Mouse (Mus musculus): Measurements from ENCODE around the gene Gpha2. TPM values are rescaled to one million over a fixed set of nuclear protein-coding genes. Genes with fewer than 3 reads are reported as not detected.
A peak's percentile ranks its signal among the peaks of the same experiment; 100 is the strongest.

Gpha2 gene
- polyA plus RNA-seq, 1 experiment = not detected

GRCm38 (mm10) chr19:6226763-6227162 lies 583 bp downstream of the Gpha2 start:
- no peak for TF ChIP-seq GATA1 (IDR thresholded peaks at IDR 0.05; ENCODE audit: low read length)
- no peak for TF ChIP-seq TAL1 (IDR thresholded peaks at IDR 0.05; ENCODE audit: low read length)
- Histone ChIP-seq H3K4me3 (replicated peaks) (no peak overlapping the region), H3K4me1 (ENCODE audit: control insufficient read depth) (peaks cover 9% of the 10 kb centered on the region), H3K27me3 (ENCODE audit: control insufficient read depth) (no peaks in the 10 kb centered on the region), H3K9me3 (ENCODE audit: control insufficient read depth, low read length) (no peaks in the 10 kb centered on the region), H3K36me3 (ENCODE audit: control insufficient read depth) (peaks cover 21% of the 10 kb centered on the region)

- Histone ChIP-seq H3K4me1 (ENCODE audit: control insufficient read depth) (peaks cover 9% of the 10 kb centered on the region), H3K27me3 (ENCODE audit: control insufficient read depth) (no peaks in the 10 kb centered on the region), H3K9me3 (ENCODE audit: control insufficient read depth, low read length) (no peaks in the 10 kb centered on the region), H3K36me3 (ENCODE audit: control insufficient read depth) (peaks cover 25% of the 10 kb centered on the region), H3K4me3 (replicated peaks) (no peak overlapping the region)
- TF ChIP-seq GATA1 (IDR thresholded peaks at IDR 0.05; ENCODE audit: low read length) (no peak), TAL1 (IDR thresholded peaks at IDR 0.05; ENCODE audit: low read length) (no peak)
Measured at GRCm38 (mm10) chr19:6227864-6228263, 1.7 kb downstream of the Gpha2 start.

DNA sequence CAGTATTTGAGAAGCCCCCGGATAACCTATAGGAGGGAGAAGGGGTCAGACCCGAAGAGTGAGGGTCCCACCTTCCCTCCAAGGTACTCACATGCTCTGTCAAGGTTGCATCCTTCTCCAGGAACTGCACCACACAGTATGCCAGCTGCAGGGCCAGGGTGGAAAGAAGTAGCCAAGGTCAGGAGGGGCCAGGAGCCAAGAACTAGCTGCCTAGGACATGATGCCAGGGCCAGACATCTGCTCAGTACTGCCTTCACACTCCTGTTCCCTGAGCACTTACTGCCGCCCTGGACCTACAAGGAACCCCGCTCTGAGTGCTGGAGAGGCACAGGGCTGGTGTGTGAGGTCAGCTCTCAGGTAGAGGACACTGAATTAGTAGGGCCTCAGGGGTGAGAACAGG lies 4.2 kb downstream of the Gpha2 start:
- no peak for TF ChIP-seq GATA1 (IDR thresholded peaks at IDR 0.05; ENCODE audit: low read length)
- TF ChIP-seq TAL1 (IDR thresholded peaks at IDR 0.05; ENCODE audit: low read length) = no peak
- no peaks in the 10 kb centered on the region for H3K9me3 ChIP-seq (ENCODE audit: control insufficient read depth, low read length)
- H3K27me3 ChIP-seq (ENCODE audit: control insufficient read depth) = no peaks in the 10 kb centered on the region
- peaks cover 28% of the 10 kb centered on the region for H3K36me3 ChIP-seq (ENCODE audit: control insufficient read depth)
- peaks cover 31% of the 10 kb centered on the region for H3K4me1 ChIP-seq (ENCODE audit: control insufficient read depth)
- no peak overlapping the region for H3K4me3 ChIP-seq (replicated peaks)

DNA sequence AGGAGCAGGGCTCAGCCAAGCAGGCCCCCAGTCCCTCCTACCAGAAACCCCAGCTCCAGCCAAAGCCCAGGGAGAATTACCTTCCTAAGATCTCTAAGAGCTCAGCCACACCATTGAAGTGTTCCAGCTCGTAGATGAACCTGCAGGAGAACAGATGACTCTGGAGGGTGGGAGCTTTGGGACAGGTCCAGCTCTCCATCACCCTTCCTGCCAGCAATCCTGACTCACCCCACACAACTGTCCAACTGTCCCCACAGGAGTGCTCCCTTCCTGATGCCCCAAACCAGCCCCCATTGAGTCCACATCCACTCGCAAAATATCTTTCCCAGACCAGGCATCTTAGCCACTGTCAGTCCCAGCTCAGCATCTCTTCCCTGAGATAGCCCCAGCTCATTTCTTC lies 4.9 kb downstream of the Gpha2 start:
- TF ChIP-seq GATA1 (IDR thresholded peaks at IDR 0.05; ENCODE audit: low read length) = no peak
- no peak for TF ChIP-seq TAL1 (IDR thresholded peaks at IDR 0.05; ENCODE audit: low read length)
- H3K36me3 ChIP-seq (ENCODE audit: control insufficient read depth) = peaks cover 28% of the 10 kb centered on the region
- H3K4me3 ChIP-seq (replicated peaks) = no peak overlapping the region
- no peaks in the 10 kb centered on the region for H3K27me3 ChIP-seq (ENCODE audit: control insufficient read depth)
- no peaks in the 10 kb centered on the region for H3K9me3 ChIP-seq (ENCODE audit: control insufficient read depth, low read length)
- peaks cover 36% of the 10 kb centered on the region for H3K4me1 ChIP-seq (ENCODE audit: control insufficient read depth)

GRCm38 (mm10) chr19:6233647-6234046 lies 7.5 kb downstream of the Gpha2 start:
- H3K4me3 ChIP-seq (replicated peaks) = no peak overlapping the region
- H3K4me1 ChIP-seq (ENCODE audit: control insufficient read depth) = peaks cover 51% of the 10 kb centered on the region
- peaks cover 20% of the 10 kb centered on the region for H3K36me3 ChIP-seq (ENCODE audit: control insufficient read depth)
- no peaks in the 10 kb centered on the region for H3K27me3 ChIP-seq (ENCODE audit: control insufficient read depth)
- no peak for TF ChIP-seq TAL1 (IDR thresholded peaks at IDR 0.05; ENCODE audit: low read length)
- no peak for TF ChIP-seq GATA1 (IDR thresholded peaks at IDR 0.05; ENCODE audit: low read length)
- H3K9me3 ChIP-seq (ENCODE audit: control insufficient read depth, low read length) = no peaks in the 10 kb centered on the region

- H3K4me1 ChIP-seq (ENCODE audit: control insufficient read depth) = peaks cover 59% of the 10 kb centered on the region
- TF ChIP-seq GATA1 (IDR thresholded peaks at IDR 0.05; ENCODE audit: low read length) = no peak
- TF ChIP-seq TAL1 (IDR thresholded peaks at IDR 0.05; ENCODE audit: low read length) = no peak; the same call in 2 of the 3 replicates
- peaks cover 17% of the 10 kb centered on the region for H3K36me3 ChIP-seq (ENCODE audit: control insufficient read depth)
- H3K27me3 ChIP-seq (ENCODE audit: control insufficient read depth) = no peaks in the 10 kb centered on the region
- no peaks in the 10 kb centered on the region for H3K9me3 ChIP-seq (ENCODE audit: control insufficient read depth, low read length)
- H3K4me3 ChIP-seq (replicated peaks) = peak overlapping the region; percentile 82
Measured at GRCm38 (mm10) chr19:6234337-6235083, 8.3 kb downstream of the Gpha2 start.

GRCm38 (mm10) chr19:6235084-6236052 lies 9.2 kb downstream of the Gpha2 start, which contains the start of gene Ppp2r5b:
Gene Ppp2r5b, minus strand, starts transcription at chr19:6235872.
- Histone ChIP-seq H3K4me3 (replicated peaks) (peak within 1 kb of the TSS; percentile 82), H3K4me1 (ENCODE audit: control insufficient read depth) (peaks cover 68% of the 10 kb centered on the region), H3K9me3 (ENCODE audit: control insufficient read depth, low read length) (no peaks in the 10 kb centered on the region), H3K27me3 (ENCODE audit: control insufficient read depth) (no peaks in the 10 kb centered on the region), H3K36me3 (ENCODE audit: control insufficient read depth) (peaks cover 11% of the 10 kb centered on the region)
- TF ChIP-seq TAL1 (IDR thresholded peaks at IDR 0.05; ENCODE audit: low read length) (no peak), GATA1 (IDR thresholded peaks at IDR 0.05; ENCODE audit: low read length) (no peak)

GRCm38 (mm10) chr19:6236053-6236441 lies 9.9 kb downstream of the Gpha2 start:
- Histone ChIP-seq H3K9me3 (ENCODE audit: control insufficient read depth, low read length) (no peaks in the 10 kb centered on the region), H3K36me3 (ENCODE audit: control insufficient read depth) (peaks cover 7% of the 10 kb centered on the region; the same call in 1 of the 2 replicates), H3K4me1 (ENCODE audit: control insufficient read depth) (peaks cover 75% of the 10 kb centered on the region), H3K4me3 (replicated peaks) (peak overlapping the region; percentile 82), H3K27me3 (ENCODE audit: control insufficient read depth) (no peaks in the 10 kb centered on the region)
- TF ChIP-seq GATA1 (IDR thresholded peaks at IDR 0.05; ENCODE audit: low read length) = no peak

DNA sequence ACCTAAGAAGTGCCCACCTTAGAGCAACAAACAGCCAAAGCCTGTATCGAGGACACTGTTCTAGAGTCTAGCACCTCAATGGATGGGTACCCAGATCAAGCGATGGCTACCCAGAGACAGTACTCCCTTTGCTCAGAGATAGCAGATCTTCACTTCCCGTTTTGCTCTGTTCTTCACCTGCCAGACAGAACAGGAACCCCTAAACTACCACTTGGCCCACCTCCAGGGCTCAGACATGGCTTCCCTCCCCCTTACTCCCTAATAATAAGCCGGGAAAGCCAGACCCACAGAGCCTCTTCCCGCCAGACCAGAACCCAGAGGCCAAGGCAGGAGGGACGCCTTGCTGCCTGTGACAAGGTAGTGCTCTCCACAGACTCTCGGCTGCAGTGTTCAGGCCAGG lies 10.7 kb downstream of the Gpha2 start:
- Histone ChIP-seq H3K4me1 (ENCODE audit: control insufficient read depth) (peaks cover 79% of the 10 kb centered on the region), H3K4me3 (replicated peaks) (no peak overlapping the region), H3K36me3 (ENCODE audit: control insufficient read depth) (peaks cover 7% of the 10 kb centered on the region; the same call in 1 of the 2 replicates), H3K27me3 (ENCODE audit: control insufficient read depth) (no peaks in the 10 kb centered on the region), H3K9me3 (ENCODE audit: control insufficient read depth, low read length) (no peaks in the 10 kb centered on the region)
- TF ChIP-seq TAL1 (IDR thresholded peaks at IDR 0.05; ENCODE audit: low read length) (no peak), GATA1 (IDR thresholded peaks at IDR 0.05; ENCODE audit: low read length) (no peak)
